Mouse (Mus musculus): ENCODE measurements around the gene Vmn1r17.
"Not testable (repeated sequence)": the region's sequence is repeated elsewhere in the genome, so short reads cannot be mapped to it uniquely, and the experiment has no call there.

Gene Vmn1r17

GRCm38 (mm10) chr6:57363627-57364026 is at the start of gene Vmn1r17:
Vmn1r17 (minus strand) TSS chr6:57363727.
- no peak for DNase-seq

GRCm38 (mm10) chr6:57403480-57403879 is 40.0 kb upstream of the Vmn1r17 start, which contains the start of gene Vmn1r19:
Vmn1r19 (plus strand) TSS chr6:57403780.
- DNase-seq = not testable (repeated sequence)

GRCm38 (mm10) chr6:57395683-57396082 is 32.2 kb upstream of the Vmn1r17 start, which contains the start of gene Vmn1r18:
Vmn1r18 (minus strand) TSS chr6:57395783.
- DNase-seq = no peak

GRCm38 (mm10) chr6:57367496-57367895 is 4.0 kb upstream of the Vmn1r17 start:
- no peak for DNase-seq

GRCm38 (mm10) chr6:57365866-57366265 is 2.3 kb upstream of the Vmn1r17 start:
- not testable (repeated sequence) for DNase-seq

- no peak for DNase-seq
These were observed 6.7 kb downstream of the Vmn1r17 start for GRCm38 (mm10) chr6:57356864-57357263.

- DNase-seq = no peak
These were observed 34.1 kb downstream of the Vmn1r17 start, which contains the start of gene Vmn1r16 for GRCm38 (mm10) chr6:57329394-57329793. Vmn1r16 (minus strand) TSS chr6:57329494.

- no peak for DNase-seq
These were observed 37.4 kb downstream of the Vmn1r17 start for GRCm38 (mm10) chr6:57326176-57326575.
